28 mouse cellular contexts compared by ENCODE assay signal in the genomic region with DNA sequence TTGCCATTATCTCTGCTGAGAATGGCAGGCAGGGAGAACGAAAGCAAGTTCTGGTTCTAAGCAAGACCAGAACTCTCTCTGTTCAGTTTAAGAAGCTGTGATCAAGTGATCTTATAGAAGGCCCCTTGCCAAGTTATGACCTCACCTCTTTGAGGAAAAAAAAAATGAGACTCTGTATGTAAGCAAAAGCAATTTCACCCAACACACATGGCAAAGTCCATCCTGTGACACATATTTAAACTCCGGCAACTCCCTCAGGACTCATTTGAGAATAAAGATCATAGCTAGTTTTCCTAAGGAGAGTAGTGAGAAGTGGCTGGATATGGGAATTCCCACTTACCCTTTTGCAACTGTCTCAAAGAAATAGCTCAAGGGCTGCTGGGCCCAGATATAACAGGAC. TPM values are rescaled to one million over a fixed set of nuclear protein-coding genes. Genes with fewer than 3 reads are reported as not detected.
DNase-seq lines count a peak whose midpoint lies in the region; ATAC-seq and TF ChIP-seq lines count a peak whose summit lies in the region.
"Had no signal": no experiment of that assay in that cellular context is flagged by ENCODE, and none has a peak within 500 bp of the region (broad histone marks: within the 10 kb centered on the region; RNA-seq: fewer than 3 reads in every experiment).

No protein-coding gene starts in this region.

- no peak overlapping the region for H3K9ac ChIP-seq in kidney, postnatal 0 days (ENCODE audit: low read depth, low read length)
- H3K9ac ChIP-seq in intestine, embryonic 15.5 days, result no peak overlapping the region
- H3K9ac ChIP-seq in hindbrain, embryonic 13.5 days, result no peak overlapping the region
- H3K9ac ChIP-seq: embryonic facial prominence, embryonic 13.5 days; limb, embryonic 13.5 days; liver, embryonic 14.5 days; neural tube, embryonic 13.5 days had no signal

- no peak for TF ChIP-seq CTCF in kidney, postnatal 0 days (IDR thresholded peaks at IDR 0.05; ENCODE audit: low read depth)
- TF ChIP-seq CTCF in kidney, adult 2 months (conservative IDR thresholded peaks at IDR 0.05; ENCODE audit: insufficient read depth, insufficient read length, low read depth, low read length), result no peak
- TF ChIP-seq CTCF in small intestine, adult 2 months (IDR thresholded peaks at IDR 0.05; ENCODE audit: extremely low read depth, insufficient read length, insufficient replicate concordance, low read depth, low read length), result no peak

- no peak for ATAC-seq in kidney, postnatal 0 days (replicated peaks; ENCODE audit: low FRiP score, low read depth)
- ATAC-seq in intestine, embryonic 15.5 days, result peak; percentile 49
- no peak for ATAC-seq in hindbrain, embryonic 13.5 days (ENCODE audit: low FRiP score)
- ATAC-seq: forebrain, embryonic 14.5 days; hindbrain, postnatal 0 days; midbrain, embryonic 16.5 days had no signal

- no peak overlapping the region for H3K27ac ChIP-seq in kidney, postnatal 0 days
- no peak overlapping the region for H3K27ac ChIP-seq in kidney, adult 2 months (ENCODE audit: insufficient read depth, low read depth, low read length)
- H3K27ac ChIP-seq in intestine, embryonic 15.5 days, result 0 out of 2 replicates have a peak overlapping the region, but pooled peaks have one; percentile 49
- peak overlapping the region; percentile 99 for H3K27ac ChIP-seq in small intestine, adult 2 months (ENCODE audit: insufficient read depth, low read depth, low read length)
- no peak overlapping the region for H3K27ac ChIP-seq in hindbrain, embryonic 13.5 days
- H3K27ac ChIP-seq: embryonic facial prominence, embryonic 13.5 days; gastrocnemius, adult 2 months; hindbrain, embryonic 10.5 days; hindbrain, postnatal 0 days; layer of hippocampus, adult 2 months; limb, embryonic 13.5 days; liver, embryonic 14.5 days; macrophage; neural tube, embryonic 13.5 days had no signal

- no peaks in the 10 kb centered on the region for H3K9me3 ChIP-seq in kidney, postnatal 0 days (replicated peaks; ENCODE audit: low read length)
- H3K9me3 ChIP-seq in intestine, embryonic 15.5 days, result no peaks in the 10 kb centered on the region
- no peaks in the 10 kb centered on the region for H3K9me3 ChIP-seq in hindbrain, embryonic 13.5 days
- H3K9me3 ChIP-seq: embryonic facial prominence, embryonic 13.5 days; hindbrain, embryonic 10.5 days; limb, embryonic 13.5 days; neural tube, embryonic 13.5 days had no signal

- DNase-seq in kidney, postnatal 0 days (ENCODE audit: low spot score), result peak; percentile 21
- no peak for DNase-seq in kidney, adult 2 months
- DNase-seq in MN1 (ENCODE audit: low spot score), result peak; percentile 53
- no peak for DNase-seq in urinary bladder, postnatal 25 days (ENCODE audit: low spot score)
- DNase-seq in thymus, postnatal 36 days, result no peak
- DNase-seq: adrenal gland, adult 8-10 months; cerebellum, adult 18-20 months; cerebellum, postnatal 14 days; gastrocnemius, adult 2 months; heart, postnatal 10 days; kidney, adult 18-20 months; kidney, postnatal 10 days; layer of hippocampus, postnatal 36 days had no signal

- no peaks in the 10 kb centered on the region for H3K36me3 ChIP-seq in kidney, postnatal 0 days (ENCODE audit: insufficient read depth, low read length)
- H3K36me3 ChIP-seq in kidney, adult 2 months (ENCODE audit: control insufficient read depth, insufficient read depth, low read length), result no peaks in the 10 kb centered on the region
- no peaks in the 10 kb centered on the region for H3K36me3 ChIP-seq in intestine, embryonic 15.5 days
- H3K36me3 ChIP-seq in small intestine, adult 2 months (ENCODE audit: control insufficient read depth, insufficient read depth, low read length), result no peaks in the 10 kb centered on the region
- H3K36me3 ChIP-seq in hindbrain, embryonic 13.5 days, result no peaks in the 10 kb centered on the region
- H3K36me3 ChIP-seq: embryonic facial prominence, embryonic 13.5 days; hindbrain, embryonic 10.5 days; limb, embryonic 13.5 days had no signal

- H3K4me1 ChIP-seq in kidney, postnatal 0 days (replicated peaks; ENCODE audit: insufficient read depth, low read length), result 0 out of 2 replicates have a peak, but pooled peaks cover 6% of the 10 kb centered on the region
- H3K4me1 ChIP-seq in kidney, adult 2 months (ENCODE audit: control insufficient read depth, insufficient read depth, low read length), result no peaks in the 10 kb centered on the region
- peaks cover 11% of the 10 kb centered on the region for H3K4me1 ChIP-seq in intestine, embryonic 15.5 days (replicated peaks)
- peaks cover 18% of the 10 kb centered on the region for H3K4me1 ChIP-seq in small intestine, adult 2 months (ENCODE audit: control insufficient read depth, insufficient read depth, insufficient read length, low read length)
- H3K4me1 ChIP-seq in hindbrain, embryonic 13.5 days (replicated peaks), result no peaks in the 10 kb centered on the region
- H3K4me1 ChIP-seq: limb, embryonic 13.5 days; neural tube, embryonic 13.5 days had no signal

- 64% methylated on average over 2 of the region's 2 CpGs for WGBS in kidney, postnatal 0 days
- 77% methylated on average over 2 of the region's 2 CpGs for WGBS in kidney, adult 2 months
- WGBS in intestine, embryonic 15.5 days, result 52% methylated on average over 2 of the region's 2 CpGs
- 25% methylated on average over 2 of the region's 2 CpGs for WGBS in small intestine, adult 2 months
- WGBS in hindbrain, embryonic 13.5 days, result 92% methylated on average over 2 of the region's 2 CpGs

- H3K4me3 ChIP-seq in kidney, postnatal 0 days (replicated peaks; ENCODE audit: low read depth, low read length), result no peak overlapping the region
- H3K4me3 ChIP-seq in kidney, adult 2 months (ENCODE audit: insufficient read depth, low read depth, low read length), result no peak overlapping the region
- H3K4me3 ChIP-seq in intestine, embryonic 15.5 days (replicated peaks), result no peak overlapping the region
- no peak overlapping the region for H3K4me3 ChIP-seq in small intestine, adult 2 months (ENCODE audit: low read depth, low read length)
- H3K4me3 ChIP-seq in hindbrain, embryonic 13.5 days, result no peak overlapping the region
- H3K4me3 ChIP-seq: embryonic facial prominence, embryonic 13.5 days; gastrocnemius, adult 2 months; hindbrain, embryonic 10.5 days; layer of hippocampus, adult 2 months; limb, embryonic 13.5 days; myocyte; neural tube, embryonic 13.5 days had no signal

- no peak overlapping the region for H3K4me2 ChIP-seq in kidney, postnatal 0 days (ENCODE audit: low read length)
- no peak overlapping the region for H3K4me2 ChIP-seq in intestine, embryonic 15.5 days (replicated peaks)
- H3K4me2 ChIP-seq in hindbrain, embryonic 13.5 days, result no peak overlapping the region
- H3K4me2 ChIP-seq: embryonic facial prominence, embryonic 13.5 days; limb, embryonic 13.5 days; neural tube, embryonic 13.5 days had no signal

- no peak for TF ChIP-seq POLR2A in kidney, adult 2 months (IDR thresholded peaks at IDR 0.05; ENCODE audit: low read depth, low read length)
- TF ChIP-seq POLR2A in small intestine, adult 2 months (IDR thresholded peaks at IDR 0.05; ENCODE audit: low read depth, low read length), result no peak

- no peaks in the 10 kb centered on the region for H3K27me3 ChIP-seq in kidney, postnatal 0 days (ENCODE audit: insufficient read depth, low read length)
- no peaks in the 10 kb centered on the region for H3K27me3 ChIP-seq in kidney, adult 2 months (replicated peaks; ENCODE audit: control insufficient read depth, insufficient read depth, low read length)
- no peaks in the 10 kb centered on the region for H3K27me3 ChIP-seq in intestine, embryonic 15.5 days (replicated peaks)
- no peaks in the 10 kb centered on the region for H3K27me3 ChIP-seq in small intestine, adult 2 months (ENCODE audit: control insufficient read depth, insufficient read depth, low read length)
- H3K27me3 ChIP-seq in hindbrain, embryonic 13.5 days, result no peaks in the 10 kb centered on the region
- H3K27me3 ChIP-seq: embryonic facial prominence, embryonic 13.5 days; limb, embryonic 13.5 days; neural tube, embryonic 13.5 days had no signal

RNA-seq across cellular contexts. Expression of a gene that starts 14.9 kb away (rescaled TPM):
- 3.2 and 3.6 TPM in 2 replicates for polyA plus RNA-seq in kidney, postnatal 0 days (2015; fragmentation: Nextera tagmentation; extraction: Ambion mirVana)
- polyA plus RNA-seq in kidney, adult 2 months (2012; rRNA removed), result not detected in 2 replicates
- 234 and 297 TPM in 2 replicates for polyA plus RNA-seq in intestine, embryonic 15.5 days (2015; fragmentation: Nextera tagmentation; extraction: Ambion mirVana)
- polyA plus RNA-seq in small intestine, adult 2 months (2012; rRNA removed), result 251 and 276 TPM in 2 replicates
- polyA plus RNA-seq in hindbrain, embryonic 13.5 days (2015; fragmentation: Nextera tagmentation; extraction: Ambion mirVana), result 1.1 TPM in 1 of 2 replicates, not detected in the other
- polyA plus RNA-seq: forebrain, embryonic 14.5 days; hindbrain, embryonic 10.5 days; macrophage; myocyte; neural tube, embryonic 13.5 days; testis, adult 2 months had no signal

RNA-seq across cellular contexts. Expression of a gene that starts 34.7 kb away (rescaled TPM):
- polyA plus RNA-seq in kidney, postnatal 0 days (2015; fragmentation: Nextera tagmentation; extraction: Ambion mirVana), result 124 and 138 TPM in 2 replicates
- polyA plus RNA-seq in kidney, adult 2 months (2012; rRNA removed), result 23.7 and 29.7 TPM in 2 replicates
- 136 and 138 TPM in 2 replicates for polyA plus RNA-seq in intestine, embryonic 15.5 days (2015; fragmentation: Nextera tagmentation; extraction: Ambion mirVana)
- polyA plus RNA-seq in small intestine, adult 2 months (2012; rRNA removed), result 227 and 679 TPM in 2 replicates
- 408 and 421 TPM in 2 replicates for polyA plus RNA-seq in hindbrain, embryonic 13.5 days (2015; fragmentation: Nextera tagmentation; extraction: Ambion mirVana)

Comparison
In these comparisons a context has a peak if more than half of its experiments do, and no peak if none do; other contexts are left out.
1. DNase-seq: peak in kidney, postnatal 0 days (single experiment) and MN1 (single experiment); none in kidney, adult 2 months (single experiment), urinary bladder, postnatal 25 days (single experiment) and thymus, postnatal 36 days (0 of 2).
2. H3K27ac ChIP-seq: peak in intestine, embryonic 15.5 days (single experiment) and small intestine, adult 2 months (single experiment); none in kidney, postnatal 0 days (single experiment), kidney, adult 2 months (single experiment) and hindbrain, embryonic 13.5 days (single experiment).
3. RNA of a gene that starts 14.9 kb away (polyA plus RNA-seq): 251 to 276 TPM in small intestine, adult 2 months and 234 to 297 TPM in intestine, embryonic 15.5 days; 3.2 to 3.6 TPM in kidney, postnatal 0 days, 1.1 TPM in hindbrain, embryonic 13.5 days and not detected in kidney, adult 2 months; every median in the first group is over 10 times any median in the second.